Mouse (Mus musculus): ENCODE results near the gene Pnpla7.

- no peak for TF ChIP-seq TAL1 (conservative IDR thresholded peaks at IDR 0.05; ENCODE audit: low read depth, low read length)
- no peak for TF ChIP-seq GATA2 (IDR thresholded peaks at IDR 0.05; ENCODE audit: borderline replicate concordance, low read depth, low read length)
- TF ChIP-seq CTCF (IDR thresholded peaks at IDR 0.05; ENCODE audit: low read depth, low read length): no peak
- TF ChIP-seq GATA1 (IDR thresholded peaks at IDR 0.05; ENCODE audit: borderline replicate concordance, low read length): no peak
- no peak for TF ChIP-seq POLR2AphosphoS5 (IDR thresholded peaks at IDR 0.05; ENCODE audit: insufficient replicate concordance, low read depth, low read length)
Observed at GRCm38 (mm10) chr2:25051450-25051849, 75.6 kb downstream of the Pnpla7 start.

All from G1E (cell line).